Mouse (Mus musculus): ENCODE measurements around the gene Cldn14.

- TF ChIP-seq CTCF (IDR thresholded peaks at IDR 0.05; ENCODE audit: low read depth, low read length) (no peak), EP300 (IDR thresholded peaks at IDR 0.05; ENCODE audit: insufficient read depth, low read depth, low read length) (no peak), POLR2A (IDR thresholded peaks at IDR 0.05; ENCODE audit: insufficient read depth, low read length) (no peak)
Observed at GRCm38 (mm10) chr16:93938400-93938846, 70.2 kb downstream of the Cldn14 start.

Measured in ES-Bruce4 (cell line).